Mouse (Mus musculus) forebrain, embryonic 13.5 days (tissue): ENCODE results near the gene Dpp4. TPM values are rescaled to one million over a fixed set of nuclear protein-coding genes. Genes with fewer than 3 reads are reported as not detected.

Experiments
- ATAC-seq: fragments of 200-750 bp; cut with Nextera tagmentation; 2 replicates; pipeline ENCODE4 v1.8.0; 2017
- H3K27ac ChIP-seq: fragments of 300-500 bp; sonication (generic); 2 replicates; pipeline ENCODE4 v1.5.1; 2015; ENCODE audit warnings: inconsistent platforms, mild to moderate bottlenecking, moderate library complexity
- H3K27me3 ChIP-seq: fragments of 300-500 bp; sonication (generic); 2 replicates; pipeline ENCODE4 v1.6.1; 2015; ENCODE audit warnings: mild to moderate bottlenecking, inconsistent platforms
- H3K36me3 ChIP-seq: fragments of 300-500 bp; sonication (generic); 2 replicates; pipeline ENCODE4 v1.6.1; 2015; ENCODE audit warnings: mild to moderate bottlenecking, inconsistent platforms; ENCODE audit not compliant: poor library complexity, severe bottlenecking
- H3K4me1 ChIP-seq: fragments of 300-500 bp; sonication (generic); 2 replicates; pipeline ENCODE4 v1.6.1; 2015; ENCODE audit warnings: inconsistent platforms
- H3K4me2 ChIP-seq: fragments of 300-500 bp; sonication (generic); 2 replicates; pipeline ENCODE4 v1.6.1; 2015; ENCODE audit warnings: inconsistent platforms, mild to moderate bottlenecking, moderate library complexity
- H3K4me3 ChIP-seq: fragments of 300-500 bp; sonication (generic); 2 replicates; pipeline ENCODE4 v1.5.1; 2015; ENCODE audit warnings: mild to moderate bottlenecking, inconsistent platforms
- H3K9ac ChIP-seq: fragments of 300-500 bp; sonication (generic); 2 replicates; pipeline ENCODE4 v1.6.1; 2015; ENCODE audit warnings: mild to moderate bottlenecking, inconsistent platforms
- H3K9me3 ChIP-seq: fragments of 300-500 bp; sonication (generic); replicated peaks from 2 replicates; pipeline ENCODE4 v1.6.1; 2016; ENCODE audit warnings: inconsistent platforms
- WGBS: fragments of 180-500 bp; shearing (Covaris S2); methylation state at CpG from one replicate; pipeline ENCODE4 v1.1.7; 2015; 5-methylcytosine and 5-hydroxymethylcytosine counted together
- polyA plus RNA-seq: library from polyadenylated mRNA; unstranded; fragments of >200 nt; fragmentation: Nextera tagmentation; extraction: Ambion mirVana; gene quantifications from 2 replicates; pipeline ENCODE4 v1.2.1, GENCODE M21; 2015

Dpp4 gene
- polyA plus RNA-seq, 1 experiment from 2014 or later: 0.56 TPM

DNA sequence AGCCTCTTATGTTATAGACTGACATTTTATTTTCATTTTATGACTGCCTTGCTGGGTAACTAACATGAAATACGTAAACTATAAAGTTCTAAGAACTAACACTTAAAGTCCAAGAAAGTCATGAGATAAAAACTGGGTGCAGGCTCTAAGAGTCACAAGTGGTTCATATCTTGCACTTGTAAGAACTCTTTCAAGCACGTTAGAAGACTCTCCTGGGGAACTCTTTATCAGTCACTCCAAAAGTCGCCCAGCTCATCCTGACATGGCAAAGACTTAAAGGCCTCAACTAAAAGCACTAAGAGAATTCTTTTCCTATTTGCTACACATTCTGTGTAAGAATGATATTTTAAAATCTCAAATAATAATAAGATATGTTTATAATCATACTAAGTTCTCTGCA, 92.5 kb downstream of the Dpp4 start:
- Histone ChIP-seq H3K27ac (no peak overlapping the region), H3K27me3 (no peaks in the 10 kb centered on the region), H3K9me3 (no peaks in the 10 kb centered on the region), H3K4me2 (no peak overlapping the region), H3K36me3 (no peaks in the 10 kb centered on the region), H3K4me3 (no peak overlapping the region), H3K4me1 (no peaks in the 10 kb centered on the region), H3K9ac (no peak overlapping the region)
- 87% methylated on average over 3 of the region's 3 CpGs for WGBS
- ATAC-seq: no peak

GRCm38 (mm10) chr2:62316930-62317329, 95.1 kb downstream of the Dpp4 start:
- Histone ChIP-seq H3K36me3 (no peaks in the 10 kb centered on the region), H3K27ac (no peak overlapping the region), H3K4me3 (no peak overlapping the region), H3K9me3 (no peaks in the 10 kb centered on the region), H3K4me1 (no peaks in the 10 kb centered on the region), H3K27me3 (no peaks in the 10 kb centered on the region), H3K4me2 (no peak overlapping the region), H3K9ac (no peak overlapping the region)
- no peak for ATAC-seq
- 74% methylated on average over 2 of the region's 2 CpGs for WGBS

DNA sequence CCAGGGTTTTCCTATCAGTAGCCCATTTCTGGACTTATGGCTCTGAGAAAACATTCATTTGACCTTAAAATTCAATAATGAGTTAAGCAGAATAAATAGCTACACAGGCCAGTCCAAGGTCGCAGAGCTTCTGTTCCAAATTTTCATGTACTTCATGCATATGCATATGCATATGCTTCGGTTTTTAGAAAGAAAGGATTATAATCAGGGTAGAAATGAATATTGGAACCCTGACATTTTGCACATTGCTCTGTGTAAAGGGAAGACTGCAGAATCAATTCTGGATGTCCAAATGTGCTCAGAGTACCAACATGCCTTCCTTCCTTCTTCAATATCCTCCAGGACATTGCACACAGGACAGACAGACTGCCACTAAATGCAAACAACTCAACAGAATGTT, 104.6 kb downstream of the Dpp4 start:
- no peaks in the 10 kb centered on the region for H3K9me3 ChIP-seq
- H3K4me3 ChIP-seq: no peak overlapping the region
- H3K4me1 ChIP-seq: no peaks in the 10 kb centered on the region
- no peaks in the 10 kb centered on the region for H3K27me3 ChIP-seq
- H3K4me2 ChIP-seq: no peak overlapping the region
- H3K36me3 ChIP-seq: no peaks in the 10 kb centered on the region
- H3K27ac ChIP-seq: peak overlapping the region; percentile 20; the same call in 1 of the 2 replicates
- peak; percentile 27; the same call in 1 of the 2 replicates for ATAC-seq
- WGBS: 79% methylated on average over 2 of the region's 2 CpGs
- no peak overlapping the region for H3K9ac ChIP-seq

- H3K9ac ChIP-seq: no peak overlapping the region
- 91% methylated on average over 5 of the region's 5 CpGs for WGBS
- no peak overlapping the region for H3K4me2 ChIP-seq
- no peak overlapping the region for H3K4me3 ChIP-seq
- no peaks in the 10 kb centered on the region for H3K27me3 ChIP-seq
- no peak overlapping the region for H3K27ac ChIP-seq
- ATAC-seq: no peak
- H3K4me1 ChIP-seq: no peaks in the 10 kb centered on the region
- H3K9me3 ChIP-seq: no peaks in the 10 kb centered on the region
- no peaks in the 10 kb centered on the region for H3K36me3 ChIP-seq
Measured at GRCm38 (mm10) chr2:62306978-62307377, 105.1 kb downstream of the Dpp4 start.

GRCm38 (mm10) chr2:62301716-62302115, 110.3 kb downstream of the Dpp4 start:
- H3K27me3 ChIP-seq: no peaks in the 10 kb centered on the region
- no peak overlapping the region for H3K4me3 ChIP-seq
- H3K36me3 ChIP-seq: no peaks in the 10 kb centered on the region
- H3K4me2 ChIP-seq: no peak overlapping the region
- ATAC-seq: no peak
- no peak overlapping the region for H3K9ac ChIP-seq
- no peaks in the 10 kb centered on the region for H3K9me3 ChIP-seq
- no peaks in the 10 kb centered on the region for H3K4me1 ChIP-seq
- no peak overlapping the region for H3K27ac ChIP-seq
- WGBS: 93% methylated on average over 2 of the region's 2 CpGs

DNA sequence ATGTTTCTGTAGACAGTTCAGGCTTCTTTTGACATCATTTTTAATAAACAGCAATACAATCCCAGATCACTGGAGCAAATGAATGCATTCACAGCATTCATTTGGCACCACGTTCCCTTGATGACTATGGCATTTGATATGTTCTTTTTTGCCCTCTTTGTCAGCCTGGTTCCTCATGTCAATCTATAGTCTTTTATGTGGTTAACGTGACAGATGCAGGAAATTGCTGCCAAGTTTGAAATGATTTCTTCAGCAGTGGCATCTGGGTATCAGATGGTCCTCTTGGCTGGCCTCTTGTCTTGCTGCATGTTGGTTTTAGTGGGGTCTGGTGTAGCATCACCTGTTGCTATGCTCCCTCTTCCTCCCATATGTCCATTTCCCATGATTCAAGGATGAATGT, 118.2 kb downstream of the Dpp4 start:
- peak; percentile 84 for ATAC-seq
- no peaks in the 10 kb centered on the region for H3K9me3 ChIP-seq
- no peaks in the 10 kb centered on the region for H3K27me3 ChIP-seq
- no peak overlapping the region for H3K4me2 ChIP-seq
- no peak overlapping the region for H3K9ac ChIP-seq
- H3K36me3 ChIP-seq: no peaks in the 10 kb centered on the region
- H3K4me3 ChIP-seq: no peak overlapping the region
- no peaks in the 10 kb centered on the region for H3K4me1 ChIP-seq
- WGBS: 29% methylated on average over 2 of the region's 2 CpGs
- H3K27ac ChIP-seq: no peak overlapping the region

DNA sequence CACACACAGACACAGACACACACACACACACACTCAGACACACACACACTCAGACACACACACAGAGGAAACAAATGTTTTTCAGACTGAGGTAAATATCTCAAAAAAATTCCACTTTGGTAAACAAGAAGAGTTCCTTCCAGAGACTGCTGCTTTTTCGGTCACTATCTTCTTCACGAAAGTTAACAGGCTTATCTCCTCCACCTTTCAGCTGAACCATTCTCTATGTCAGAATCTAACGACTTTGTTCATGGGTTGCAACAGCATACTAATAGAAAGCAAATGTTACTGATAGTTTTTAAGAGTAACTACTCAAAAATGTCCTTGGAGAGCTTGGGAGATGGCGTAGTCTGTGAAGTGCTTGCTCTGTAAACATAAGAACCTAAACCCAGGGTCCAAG, 124.5 kb downstream of the Dpp4 start:
- no peaks in the 10 kb centered on the region for H3K36me3 ChIP-seq
- no peaks in the 10 kb centered on the region for H3K9me3 ChIP-seq
- no peak overlapping the region for H3K4me3 ChIP-seq
- no peak overlapping the region for H3K27ac ChIP-seq
- H3K27me3 ChIP-seq: no peaks in the 10 kb centered on the region
- H3K4me2 ChIP-seq: no peak overlapping the region
- H3K4me1 ChIP-seq: no peaks in the 10 kb centered on the region
- no peak overlapping the region for H3K9ac ChIP-seq
- ATAC-seq: no peak
- WGBS: 76% methylated on average over 4 of the region's 4 CpGs

DNA sequence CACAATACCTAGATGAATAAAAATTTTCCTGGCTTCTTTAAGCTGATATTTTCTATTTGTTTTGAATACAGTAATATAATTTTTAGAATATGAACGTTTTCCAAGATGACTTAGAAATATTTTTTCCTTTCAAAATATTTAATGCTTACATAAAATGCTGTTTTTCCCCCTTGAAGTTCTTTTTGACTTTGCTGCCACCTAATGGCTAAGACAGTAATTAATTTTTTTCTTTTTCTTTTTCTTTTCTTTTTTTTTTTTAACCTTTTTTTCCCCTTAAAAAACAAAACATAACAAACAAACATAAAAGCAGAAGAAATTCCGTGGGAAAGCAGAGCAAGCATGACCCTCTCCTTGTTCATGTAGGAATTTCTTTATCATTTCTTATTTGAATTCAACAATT, 126.2 kb downstream of the Dpp4 start:
- ATAC-seq: no peak
- WGBS: 2% methylated on average over 2 of the region's 2 CpGs

DNA sequence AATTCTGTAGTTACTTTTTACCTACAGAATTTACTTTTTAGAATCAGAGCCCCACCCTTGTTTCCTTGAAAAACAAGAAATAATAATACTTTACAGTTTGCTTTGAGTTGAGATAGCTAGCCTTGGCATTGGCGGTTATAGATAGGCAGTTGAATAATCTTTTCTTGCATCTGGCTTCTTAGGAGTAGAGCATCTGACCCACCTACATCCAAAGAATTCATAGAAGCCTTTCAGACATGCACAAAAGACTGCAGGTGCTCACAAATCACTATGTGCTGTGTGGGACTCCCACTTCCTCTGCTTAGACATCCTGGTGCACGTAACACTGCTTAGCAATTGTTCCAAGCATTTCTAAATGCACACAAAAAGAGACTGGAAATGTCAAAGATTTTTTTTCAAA, 127.0 kb downstream of the Dpp4 start:
- Histone ChIP-seq H3K4me2 (no peak overlapping the region), H3K36me3 (no peaks in the 10 kb centered on the region), H3K4me3 (no peak overlapping the region), H3K9me3 (no peaks in the 10 kb centered on the region), H3K4me1 (no peaks in the 10 kb centered on the region), H3K27ac (no peak overlapping the region), H3K9ac (no peak overlapping the region), H3K27me3 (no peaks in the 10 kb centered on the region)
- no peak for ATAC-seq
- WGBS: 88% methylated on average over 2 of the region's 2 CpGs

More for the DNA sequence above, 126.2 kb downstream of the Dpp4 start:
- H3K4me1 ChIP-seq: no peaks in the 10 kb centered on the region
- H3K9me3 ChIP-seq: no peaks in the 10 kb centered on the region
- no peak overlapping the region for H3K4me3 ChIP-seq
- no peak overlapping the region for H3K4me2 ChIP-seq
- H3K9ac ChIP-seq: no peak overlapping the region
- H3K36me3 ChIP-seq: no peaks in the 10 kb centered on the region
- no peaks in the 10 kb centered on the region for H3K27me3 ChIP-seq
- no peak overlapping the region for H3K27ac ChIP-seq

Other genes starting within 250 kb of the Dpp4 start
- gene Gcg, start 71.4 kb upstream of the Dpp4 start, polyA plus RNA-seq: 1.4 and 1.9 TPM in 2 replicates
- 0.32 and 0.50 TPM in 2 replicates for gene Fap, start 161.8 kb upstream of the Dpp4 start, polyA plus RNA-seq
- 1.1 and 1.4 TPM in 2 replicates for gene Ifih1, start 234.0 kb upstream of the Dpp4 start, polyA plus RNA-seq